Mouse (Mus musculus) limb, embryonic 11.5 days (tissue): Measurements from ENCODE around the gene Glp2r. TPM values are rescaled to one million over a fixed set of nuclear protein-coding genes. Genes with fewer than 3 reads are reported as not detected.
A peak's percentile ranks its signal among the peaks of the same experiment; 100 is the strongest.

Source experiments
- ATAC-seq: fragments of 200-750 bp; cut with Nextera tagmentation; 2 replicates; pipeline ENCODE4 v1.8.0; 2017; ENCODE audit warnings: low read depth; ENCODE audit not compliant: insufficient number of reproducible peaks, low FRiP score, low TSS enrichment
- DNase-seq: peaks from one replicate; pipeline ENCODE4 v3.0.0-alpha.2; 2015; ENCODE audit warnings: low spot score
- H3K27ac ChIP-seq: fragments of 300-500 bp; sonication (generic); replicated peaks from 2 replicates; pipeline ENCODE4 v1.5.1; 2014; ENCODE audit warnings: low read depth, mild to moderate bottlenecking, low read length
- H3K27me3 ChIP-seq: fragments of 300-500 bp; sonication (generic); 2 replicates; pipeline ENCODE4 v1.6.1; 2014; ENCODE audit warnings: mild to moderate bottlenecking, low read length, mixed read lengths; ENCODE audit not compliant: control insufficient read depth, insufficient read depth
- H3K36me3 ChIP-seq: fragments of 300-500 bp; sonication (generic); 2 replicates; pipeline ENCODE4 v1.6.1; 2014; ENCODE audit warnings: mild to moderate bottlenecking, low read length, moderate library complexity, mixed read lengths; ENCODE audit not compliant: control insufficient read depth, insufficient read depth
- H3K4me1 ChIP-seq: fragments of 300-500 bp; sonication (generic); 2 replicates; pipeline ENCODE4 v1.6.1; 2014; ENCODE audit warnings: low read length, mixed read lengths; ENCODE audit not compliant: control insufficient read depth, insufficient read depth
- H3K4me2 ChIP-seq: fragments of 300-500 bp; sonication (generic); 2 replicates; pipeline ENCODE4 v1.6.1; 2014; ENCODE audit warnings: low read depth, mild to moderate bottlenecking, moderate library complexity; ENCODE audit not compliant: severe bottlenecking
- H3K4me3 ChIP-seq: fragments of 300-500 bp; sonication (generic); 2 replicates; pipeline ENCODE4 v1.5.1; 2014; ENCODE audit warnings: low read depth, low read length
- H3K9ac ChIP-seq: fragments of 300-500 bp; sonication (generic); 2 replicates; pipeline ENCODE4 v1.6.1; 2014; ENCODE audit warnings: mild to moderate bottlenecking, low read length
- H3K9me3 ChIP-seq: fragments of 300-500 bp; sonication (generic); 2 replicates; pipeline ENCODE4 v1.6.1; 2016; ENCODE audit warnings: low read length; ENCODE audit not compliant: control insufficient read depth
- WGBS: fragments of 180-500 bp; shearing (Covaris S2); extraction: QIAGEN DNeasy Blood & Tissue Kit; methylation state at CpG from one replicate; pipeline ENCODE4 v1.1.7; 2014; 5-methylcytosine and 5-hydroxymethylcytosine counted together
- polyA plus RNA-seq: library from polyadenylated mRNA; unstranded; fragments of >200 nt; fragmentation: Nextera tagmentation; extraction: Ambion mirVana; gene quantifications from 2 replicates; pipeline ENCODE4 v1.2.1, GENCODE M21; 2014

The Glp2r gene
- polyA plus RNA-seq, 1 experiment from 2014 or later = 0.05 TPM

DNA sequence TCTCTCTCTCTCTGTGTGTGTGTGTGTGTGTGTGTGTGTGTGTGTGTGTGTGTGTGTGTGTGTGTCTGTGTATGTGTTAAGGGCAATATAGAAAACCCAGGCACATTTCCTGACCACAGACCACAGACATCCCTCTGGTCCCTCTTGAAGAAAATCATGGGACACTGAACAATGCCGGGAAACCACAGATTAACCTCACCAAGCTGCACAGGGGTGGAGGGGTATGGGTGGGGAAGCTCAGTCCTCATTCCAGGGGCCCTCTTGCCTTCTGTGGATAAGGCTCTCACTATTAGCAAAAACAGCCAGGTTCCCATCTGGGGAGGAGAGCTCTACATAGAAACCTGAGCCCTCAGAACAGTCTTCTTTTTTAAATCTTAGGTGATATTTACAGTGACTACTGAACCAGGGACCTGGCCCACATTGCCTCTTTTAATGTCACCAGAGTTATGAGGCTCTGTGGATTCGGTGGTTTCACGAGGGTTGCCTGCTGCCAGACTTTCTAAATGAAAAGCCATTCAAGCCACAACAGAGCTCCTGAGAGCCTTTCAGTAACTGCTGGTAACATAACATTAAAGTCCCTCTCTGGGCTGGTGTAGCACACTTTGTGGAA is 137.2 kb downstream of the Glp2r start:
- Histone ChIP-seq H3K9me3 (no peaks in the 10 kb centered on the region), H3K4me1 (no peaks in the 10 kb centered on the region), H3K27ac (0 out of 2 replicates have a peak overlapping the region, but pooled peaks have one; percentile 4), H3K36me3 (no peaks in the 10 kb centered on the region), H3K4me2 (no peak overlapping the region), H3K4me3 (no peak overlapping the region), H3K9ac (no peak overlapping the region), H3K27me3 (no peaks in the 10 kb centered on the region)
- 56% methylated on average over 3 of the region's 3 CpGs for WGBS
- ATAC-seq = no peak
- no peak for DNase-seq

DNA sequence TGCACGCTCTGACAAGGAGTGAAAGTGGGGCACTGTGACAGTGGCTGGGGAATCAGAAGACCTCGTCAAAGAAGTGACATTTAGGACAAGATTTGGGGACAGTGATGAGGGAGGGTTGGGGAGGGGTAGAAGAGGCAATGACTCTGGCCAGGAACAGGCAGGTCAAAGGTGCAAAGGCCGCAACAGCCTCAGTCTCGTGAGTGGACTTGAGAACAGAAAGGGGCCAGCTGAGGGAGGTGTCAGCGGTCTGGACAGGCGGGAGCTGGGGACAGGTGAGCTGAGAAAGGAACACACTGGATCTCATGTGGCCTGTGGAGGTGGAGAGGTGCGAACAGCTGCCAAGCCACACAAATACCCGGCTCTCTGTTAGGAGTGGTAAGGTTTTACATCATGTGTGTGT is 138.0 kb downstream of the Glp2r start:
- no peak for DNase-seq

DNA sequence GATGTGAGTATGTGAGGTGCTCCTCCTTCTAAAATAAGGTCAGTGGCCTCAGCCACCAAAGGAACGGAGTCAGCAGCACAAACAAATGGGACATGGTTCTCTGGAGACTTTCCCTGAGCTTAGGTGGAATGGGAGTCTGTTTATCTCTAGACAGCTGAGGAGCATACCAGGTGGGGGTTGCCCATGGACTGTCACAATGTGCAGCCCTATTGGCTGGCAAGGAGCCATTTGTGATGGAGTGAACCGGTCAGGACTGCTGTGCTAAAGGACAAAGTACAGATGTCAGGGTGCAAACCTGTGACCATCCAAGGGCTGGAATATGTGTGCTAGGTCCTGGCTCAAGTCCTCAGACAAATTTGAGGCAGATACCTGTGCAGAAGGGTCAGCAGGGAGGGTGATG is 142.4 kb downstream of the Glp2r start:
- no peak overlapping the region for H3K4me3 ChIP-seq
- H3K27me3 ChIP-seq = no peaks in the 10 kb centered on the region
- ATAC-seq (no peak), DNase-seq (no peak)
- no peak overlapping the region for H3K9ac ChIP-seq
- no peak overlapping the region for H3K27ac ChIP-seq
- no peaks in the 10 kb centered on the region for H3K9me3 ChIP-seq
- H3K4me2 ChIP-seq = no peak overlapping the region
- no peaks in the 10 kb centered on the region for H3K4me1 ChIP-seq
- H3K36me3 ChIP-seq = no peaks in the 10 kb centered on the region
- 85% methylated on average over 2 of the region's 2 CpGs for WGBS

More for the DNA sequence above, 138.0 kb downstream of the Glp2r start:
- Histone ChIP-seq H3K36me3 (no peaks in the 10 kb centered on the region), H3K4me3 (no peak overlapping the region), H3K27ac (no peak overlapping the region), H3K9me3 (no peaks in the 10 kb centered on the region), H3K4me1 (no peaks in the 10 kb centered on the region), H3K27me3 (no peaks in the 10 kb centered on the region), H3K4me2 (no peak overlapping the region), H3K9ac (no peak overlapping the region)
- WGBS = 81% methylated on average over 8 of the region's 8 CpGs
- no peak for ATAC-seq

DNA sequence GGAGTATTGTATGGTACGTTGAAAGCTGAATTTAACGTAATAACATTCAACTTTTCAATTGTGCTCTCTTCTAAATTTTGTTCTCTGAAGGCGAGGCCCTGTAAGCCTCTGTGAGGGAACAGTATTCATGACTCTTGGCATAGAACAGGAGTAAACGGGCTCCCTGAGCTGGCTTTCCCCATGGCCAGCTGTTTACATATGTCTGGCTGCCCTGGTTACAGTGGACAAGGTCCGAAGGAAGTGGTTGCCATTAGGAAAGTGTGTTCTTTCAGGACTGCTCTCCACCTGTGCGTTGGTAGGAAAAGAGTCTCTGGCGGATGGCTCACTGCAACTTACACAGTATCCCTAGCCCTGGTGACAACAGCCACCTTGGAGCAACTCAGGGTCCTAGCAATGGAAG is 143.8 kb downstream of the Glp2r start:
- H3K9ac ChIP-seq = no peak overlapping the region
- no peak overlapping the region for H3K4me2 ChIP-seq
- no peaks in the 10 kb centered on the region for H3K9me3 ChIP-seq
- no peaks in the 10 kb centered on the region for H3K27me3 ChIP-seq
- no peaks in the 10 kb centered on the region for H3K36me3 ChIP-seq
- H3K4me1 ChIP-seq = no peaks in the 10 kb centered on the region
- no peak overlapping the region for H3K27ac ChIP-seq
- ATAC-seq (no peak), DNase-seq (no peak)
- no peak overlapping the region for H3K4me3 ChIP-seq
- 89% methylated on average over 7 of the region's 7 CpGs for WGBS

DNA sequence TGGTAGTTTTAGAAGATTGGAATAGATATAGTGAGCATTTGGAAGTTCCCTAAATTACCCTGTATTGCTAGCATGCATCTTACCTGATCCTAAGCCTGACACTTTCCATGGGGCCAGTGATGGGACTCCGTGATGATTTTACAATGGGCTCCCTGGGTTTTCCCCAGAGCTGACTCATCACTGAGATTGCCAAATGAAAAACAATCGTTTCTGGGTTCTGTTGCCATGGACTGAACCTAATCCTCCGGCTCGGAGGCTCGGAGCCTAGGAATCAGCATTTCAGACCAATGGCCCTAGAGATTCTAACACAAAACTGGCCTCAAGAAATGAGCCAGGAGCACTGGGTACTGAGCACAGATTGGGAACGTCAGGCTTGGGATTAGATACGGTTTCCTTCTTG is 148.6 kb downstream of the Glp2r start:
- whole genome bisulfite sequencing = 87% methylated on average over 7 of the region's 7 CpGs
- Histone ChIP-seq H3K27me3 (no peaks in the 10 kb centered on the region), H3K36me3 (no peaks in the 10 kb centered on the region), H3K9ac (no peak overlapping the region), H3K27ac (no peak overlapping the region), H3K4me2 (no peak overlapping the region), H3K9me3 (no peaks in the 10 kb centered on the region), H3K4me1 (no peaks in the 10 kb centered on the region), H3K4me3 (no peak overlapping the region)
- ATAC-seq (no peak), DNase-seq (no peak)

DNA sequence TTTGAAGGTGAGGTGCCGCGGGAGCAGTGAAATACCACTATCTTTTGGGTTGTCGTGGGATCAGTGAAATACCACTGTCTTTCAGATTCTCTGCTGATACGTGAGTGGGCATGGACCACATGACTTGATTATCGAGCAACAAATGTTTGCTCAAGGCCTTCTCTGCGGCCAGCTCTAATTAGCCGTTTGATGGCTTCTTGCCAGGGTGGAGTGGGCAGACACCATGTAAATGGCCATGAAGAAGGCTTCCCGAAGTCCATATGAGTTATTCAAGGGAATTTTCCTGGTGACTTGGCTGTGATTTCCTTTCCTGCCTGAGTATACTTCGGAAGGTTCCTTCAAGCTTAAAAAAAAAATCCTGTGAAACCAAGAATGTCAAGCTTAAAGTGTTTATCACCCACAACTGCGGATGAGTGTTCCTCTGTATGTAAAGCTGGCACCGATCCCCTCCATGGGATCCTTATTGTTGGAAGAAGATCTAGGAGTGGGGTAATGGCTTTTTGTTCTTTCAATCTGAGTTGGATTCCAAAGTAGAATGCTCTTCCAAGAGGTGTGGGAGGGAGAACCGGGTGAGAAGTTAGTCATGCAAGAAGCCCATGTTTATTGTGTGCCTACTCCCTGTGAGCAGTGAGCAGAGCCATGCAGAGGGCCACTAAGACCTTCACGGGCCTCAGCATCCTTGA is 154.3 kb downstream of the Glp2r start:
- Histone ChIP-seq H3K4me1 (no peaks in the 10 kb centered on the region), H3K27me3 (no peaks in the 10 kb centered on the region), H3K9ac (no peak overlapping the region), H3K4me3 (no peak overlapping the region), H3K36me3 (no peaks in the 10 kb centered on the region), H3K27ac (no peak overlapping the region), H3K9me3 (no peaks in the 10 kb centered on the region), H3K4me2 (no peak overlapping the region)
- WGBS = 90% methylated on average over 13 of the region's 13 CpGs
- ATAC-seq (no peak), DNase-seq (no peak)

DNA sequence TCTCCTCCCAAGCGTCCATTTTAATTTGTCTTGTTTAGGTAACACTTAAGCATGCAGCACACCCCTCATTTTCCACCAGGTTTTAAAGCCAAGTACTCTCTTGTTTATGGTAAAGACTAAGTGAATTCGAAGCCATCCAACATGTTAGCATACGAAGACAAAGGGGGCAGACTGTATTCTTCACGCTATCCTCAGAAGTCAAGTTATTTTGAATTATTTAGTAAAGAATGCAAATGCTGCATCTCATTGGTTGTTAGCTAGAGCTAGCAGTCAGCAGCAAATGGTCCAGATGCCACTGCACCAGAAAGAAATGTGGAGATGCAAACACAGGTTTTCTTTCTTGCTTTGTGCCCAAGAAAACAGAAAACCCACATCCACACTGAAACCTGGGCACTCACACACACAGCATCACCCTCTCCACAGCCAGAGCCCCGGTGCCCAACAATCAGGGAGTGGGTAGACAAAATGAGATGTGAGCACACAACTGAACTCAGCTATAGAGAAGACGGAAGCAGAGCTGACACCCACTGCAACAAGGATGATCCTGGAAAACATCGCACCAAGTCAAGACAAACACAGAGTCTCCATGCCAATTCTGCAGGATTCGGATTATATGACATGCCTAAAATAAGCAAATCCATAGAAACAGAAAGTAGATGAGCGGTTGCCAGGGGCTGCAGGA is 158.7 kb downstream of the Glp2r start:
- Histone ChIP-seq H3K27ac (no peak overlapping the region), H3K9me3 (no peaks in the 10 kb centered on the region), H3K9ac (no peak overlapping the region), H3K27me3 (no peaks in the 10 kb centered on the region), H3K4me2 (no peak overlapping the region), H3K36me3 (no peaks in the 10 kb centered on the region), H3K4me1 (no peaks in the 10 kb centered on the region), H3K4me3 (no peak overlapping the region)
- DNase-seq = no peak
- ATAC-seq = no peak
- 86% methylated on average over 9 of the region's 9 CpGs for WGBS
